ENCODE assay signal across 27 mouse cellular contexts in genomic region chr19:44537416-44537815, GRCm38 (mm10). TPM values are rescaled to one million over a fixed set of nuclear protein-coding genes. Genes with fewer than 3 reads are reported as not detected.
"Had no signal": no experiment of that assay in that cellular context is flagged by ENCODE, and none has a peak within 500 bp of the region (broad histone marks: within the 10 kb centered on the region; RNA-seq: fewer than 3 reads in every experiment).

No protein-coding gene starts in this region.

- H3K27me3 ChIP-seq: limb, embryonic 13.5 days; liver, embryonic 13.5 days had no signal

- DNase-seq: kidney, adult 18-20 months; kidney, adult 9 months; kidney, postnatal 25 days; layer of hippocampus, adult 9-11 months; liver; liver, embryonic 13.5 days; lung, embryonic 14.5 days; thymus, adult 2 months; thymus, postnatal 14 days had no signal

- H3K4me1 ChIP-seq: limb, embryonic 13.5 days; liver, embryonic 13.5 days; midbrain, embryonic 12.5 days had no signal

- H3K36me3 ChIP-seq: limb, embryonic 10.5 days; limb, embryonic 13.5 days; liver, embryonic 13.5 days; midbrain, embryonic 12.5 days had no signal

- ATAC-seq: lung, postnatal 0 days had no signal

- H3K27ac ChIP-seq: kidney, postnatal 0 days; layer of hippocampus, adult 2 months; limb, embryonic 10.5 days; limb, embryonic 13.5 days; liver, embryonic 13.5 days; macrophage; midbrain, embryonic 12.5 days; stomach, postnatal 0 days had no signal

- H3K4me3 ChIP-seq: layer of hippocampus, adult 2 months; limb, embryonic 10.5 days; limb, embryonic 13.5 days; liver, embryonic 13.5 days; midbrain, embryonic 12.5 days had no signal

- H3K4me2 ChIP-seq: limb, embryonic 13.5 days; liver, embryonic 13.5 days; lung, embryonic 14.5 days; midbrain, embryonic 12.5 days had no signal

- H3K9ac ChIP-seq: limb, embryonic 13.5 days; liver, embryonic 13.5 days; lung, embryonic 14.5 days; midbrain, embryonic 12.5 days had no signal

RNA-seq across cellular contexts. Expression of gene Gm20538, which starts 15.2 kb away (rescaled TPM):
- total RNA-seq: layer of hippocampus, adult 2 months; layer of hippocampus, postnatal 25 days; left cerebral cortex, adult 18-20 months; left cerebral cortex, postnatal 25 days; megakaryocyte, adult 5-6 weeks; midbrain, postnatal 0 days had no signal
- polyA plus RNA-seq: large intestine, adult 2 months; limb, embryonic 10.5 days; limb, embryonic 13.5 days; liver, embryonic 13.5 days; liver, embryonic 16.5 days; lung, embryonic 14.5 days; macrophage; midbrain, embryonic 12.5 days; midbrain, postnatal 0 days; neural tube, embryonic 11.5 days; neural tube, embryonic 14.5 days; stomach, embryonic 14.5 days; stomach, postnatal 0 days had no signal

RNA-seq across cellular contexts. Expression of gene Wnt8b, which starts 44.1 kb away (rescaled TPM):
- total RNA-seq: left cerebral cortex, postnatal 25 days had no signal
- polyA plus RNA-seq: limb, embryonic 10.5 days; liver, embryonic 13.5 days; liver, embryonic 16.5 days; lung, embryonic 14.5 days; lung, postnatal 0 days; macrophage; stomach, postnatal 0 days had no signal
